Mouse (Mus musculus): Measurements from ENCODE around the gene Ercc1. TPM values are rescaled to one million over a fixed set of nuclear protein-coding genes. Genes with fewer than 3 reads are reported as not detected.

Gene Ercc1
- polyA plus RNA-seq, 1 experiment: 46.6 TPM

GRCm38 (mm10) chr7:19344938-19345471 lies 427 bp downstream of the Ercc1 start:
- under 1% methylated on average over 31 of the region's 31 CpGs for WGBS
- peak; percentile 92 for DNase-seq
- TF ChIP-seq POLR2A (IDR thresholded peaks at IDR 0.05; ENCODE audit: borderline replicate concordance, extremely low read depth, low read depth, low read length) (peak; percentile 69; the same call in 1 of the 2 replicates), CTCF (IDR thresholded peaks at IDR 0.05; ENCODE audit: insufficient read depth, low read length) (no peak)

GRCm38 (mm10) chr7:19349188-19349915 lies 4.8 kb downstream of the Ercc1 start:
- whole genome bisulfite sequencing: 79% methylated on average over 13 of the region's 13 CpGs

More at GRCm38 (mm10) chr7:19344938-19345471, 427 bp downstream of the Ercc1 start:
- H3K4me3 ChIP-seq (replicated peaks; ENCODE audit: extremely low read depth, low read depth, low read length): peak overlapping the region; percentile 96
- H3K4me1 ChIP-seq (ENCODE audit: control insufficient read depth, insufficient read depth, low read length): peaks cover 14% of the 10 kb centered on the region

GRCm38 (mm10) chr7:19350221-19350620 lies 5.6 kb downstream of the Ercc1 start:
- no peak for TF ChIP-seq CTCF (IDR thresholded peaks at IDR 0.05; ENCODE audit: insufficient read depth, low read length)
- Histone ChIP-seq H3K4me3 (replicated peaks; ENCODE audit: extremely low read depth, low read depth, low read length) (no peak overlapping the region), H3K4me1 (ENCODE audit: control insufficient read depth, insufficient read depth, low read length) (0 out of 2 replicates have a peak, but pooled peaks cover 2% of the 10 kb centered on the region)
- DNase-seq: no peak
- 92% methylated on average over 8 of the region's 8 CpGs for whole genome bisulfite sequencing

More at GRCm38 (mm10) chr7:19349188-19349915, 4.8 kb downstream of the Ercc1 start:
- no peak for DNase-seq
- Histone ChIP-seq H3K4me1 (ENCODE audit: control insufficient read depth, insufficient read depth, low read length) (peaks cover 5% of the 10 kb centered on the region), H3K4me3 (replicated peaks; ENCODE audit: extremely low read depth, low read depth, low read length) (no peak overlapping the region)
- TF ChIP-seq POLR2A (IDR thresholded peaks at IDR 0.05; ENCODE audit: borderline replicate concordance, extremely low read depth, low read depth, low read length) (no peak), CTCF (IDR thresholded peaks at IDR 0.05; ENCODE audit: insufficient read depth, low read length) (no peak)

- Histone ChIP-seq H3K4me3 (replicated peaks; ENCODE audit: extremely low read depth, low read depth, low read length) (no peak overlapping the region), H3K4me1 (ENCODE audit: control insufficient read depth, insufficient read depth, low read length) (no peaks in the 10 kb centered on the region)
- WGBS: 88% methylated on average over 5 of the region's 5 CpGs
- DNase-seq: no peak
- TF ChIP-seq CTCF (IDR thresholded peaks at IDR 0.05; ENCODE audit: insufficient read depth, low read length): no peak
- TF ChIP-seq POLR2A (IDR thresholded peaks at IDR 0.05; ENCODE audit: borderline replicate concordance, extremely low read depth, low read depth, low read length): no peak
Measured at GRCm38 (mm10) chr7:19354991-19355390, 10.4 kb downstream of the Ercc1 start.

- H3K4me3 ChIP-seq (replicated peaks; ENCODE audit: extremely low read depth, low read depth, low read length): no peak overlapping the region
- TF ChIP-seq CTCF (IDR thresholded peaks at IDR 0.05; ENCODE audit: insufficient read depth, low read length): no peak
- TF ChIP-seq POLR2A (IDR thresholded peaks at IDR 0.05; ENCODE audit: borderline replicate concordance, extremely low read depth, low read depth, low read length): no peak
- DNase-seq: no peak
- H3K4me1 ChIP-seq (ENCODE audit: control insufficient read depth, insufficient read depth, low read length): no peaks in the 10 kb centered on the region
- 72% methylated on average over 10 of the region's 10 CpGs for WGBS
Measured at GRCm38 (mm10) chr7:19356311-19356710, 11.7 kb downstream of the Ercc1 start.

GRCm38 (mm10) chr7:19357381-19358375 lies 13.1 kb downstream of the Ercc1 start:
- H3K4me3 ChIP-seq (replicated peaks; ENCODE audit: extremely low read depth, low read depth, low read length): no peak overlapping the region
- no peak for DNase-seq
- WGBS: 88% methylated on average over 25 of the region's 25 CpGs
- TF ChIP-seq POLR2A (IDR thresholded peaks at IDR 0.05; ENCODE audit: borderline replicate concordance, extremely low read depth, low read depth, low read length): no peak
- TF ChIP-seq CTCF (IDR thresholded peaks at IDR 0.05; ENCODE audit: insufficient read depth, low read length): no peak
- H3K4me1 ChIP-seq (ENCODE audit: control insufficient read depth, insufficient read depth, low read length): no peaks in the 10 kb centered on the region

- WGBS: 11% methylated on average over 13 of the region's 13 CpGs
- Histone ChIP-seq H3K4me1 (ENCODE audit: control insufficient read depth, insufficient read depth, low read length) (0 out of 2 replicates have a peak, but pooled peaks cover under 1% of the 10 kb centered on the region), H3K4me3 (replicated peaks; ENCODE audit: extremely low read depth, low read depth, low read length) (no peak overlapping the region)
- DNase-seq: no peak
- TF ChIP-seq CTCF (IDR thresholded peaks at IDR 0.05; ENCODE audit: insufficient read depth, low read length): no peak
Measured at GRCm38 (mm10) chr7:19358634-19359033, 14.1 kb downstream of the Ercc1 start.

- no peak for TF ChIP-seq CTCF (IDR thresholded peaks at IDR 0.05; ENCODE audit: insufficient read depth, low read length)
- TF ChIP-seq POLR2A (IDR thresholded peaks at IDR 0.05; ENCODE audit: borderline replicate concordance, extremely low read depth, low read depth, low read length): peak; percentile 54; the same call in 1 of the 2 replicates
- DNase-seq: peak; percentile 92
- WGBS: under 1% methylated on average over 31 of the region's 31 CpGs
- H3K4me3 ChIP-seq (replicated peaks; ENCODE audit: extremely low read depth, low read depth, low read length): peak within 1 kb of the TSS; percentile 69
- peaks cover 2% of the 10 kb centered on the region; the same call in 1 of the 2 replicates for H3K4me1 ChIP-seq (ENCODE audit: control insufficient read depth, insufficient read depth, low read length)
Measured at GRCm38 (mm10) chr7:19359299-19359891, 14.8 kb downstream of the Ercc1 start, which contains the start of the genes Cd3eap and Ppp1r13l. Gene Cd3eap (minus strand): TSS chr7:19359483. Gene Ppp1r13l (plus strand): TSS chr7:19359749.

Data from lung, adult 2 months (tissue).